Mouse (Mus musculus) embryonic facial prominence, embryonic 12.5 days (tissue): Measurements from ENCODE around the gene Ubap1. TPM values are rescaled to one million over a fixed set of nuclear protein-coding genes. Genes with fewer than 3 reads are reported as not detected.
A peak's percentile ranks its signal among the peaks of the same experiment; 100 is the strongest.

Experiments
- ATAC-seq: fragments of 200-750 bp; cut with Nextera tagmentation; 2 replicates; pipeline ENCODE4 v1.8.0; 2017; ENCODE audit not compliant: insufficient number of reproducible peaks, insufficient read depth, low FRiP score, low TSS enrichment
- H3K27ac ChIP-seq: fragments of 300-500 bp; sonication (generic); 2 replicates; pipeline ENCODE4 v1.5.1; 2016; ENCODE audit warnings: mild to moderate bottlenecking
- H3K27me3 ChIP-seq: fragments of 300-500 bp; sonication (generic); 2 replicates; pipeline ENCODE4 v1.6.1; 2016; ENCODE audit warnings: mild to moderate bottlenecking, moderate library complexity
- H3K36me3 ChIP-seq: fragments of 300-500 bp; sonication (generic); 2 replicates; pipeline ENCODE4 v1.6.1; 2016; ENCODE audit warnings: mild to moderate bottlenecking
- H3K4me1 ChIP-seq: fragments of 300-500 bp; sonication (generic); 2 replicates; pipeline ENCODE4 v1.6.1; 2016
- H3K4me2 ChIP-seq: fragments of 300-500 bp; sonication (generic); replicated peaks from 2 replicates; pipeline ENCODE4 v1.6.1; 2016; ENCODE audit warnings: mild to moderate bottlenecking, moderate library complexity
- H3K4me3 ChIP-seq: fragments of 300-500 bp; sonication (generic); 2 replicates; pipeline ENCODE4 v1.5.1; 2016; ENCODE audit warnings: mild to moderate bottlenecking
- H3K9ac ChIP-seq: fragments of 300-500 bp; sonication (generic); 2 replicates; pipeline ENCODE4 v1.6.1; 2016; ENCODE audit warnings: mild to moderate bottlenecking, moderate library complexity
- H3K9me3 ChIP-seq: fragments of 300-500 bp; sonication (generic); 2 replicates; pipeline ENCODE4 v1.6.1; 2016; ENCODE audit warnings: mild to moderate bottlenecking, moderate library complexity
- WGBS: fragments of 180-500 bp; shearing (Covaris S2); methylation state at CpG from one replicate; pipeline ENCODE4 v1.1.7; 2016; 5-methylcytosine and 5-hydroxymethylcytosine counted together
- polyA plus RNA-seq: library from polyadenylated mRNA; unstranded; fragments of >200 nt; fragmentation: Nextera tagmentation; extraction: Ambion mirVana; gene quantifications from 2 replicates; pipeline ENCODE4 v1.2.1, GENCODE M21; 2016

Ubap1 gene
- polyA plus RNA-seq, 1 experiment from 2014 or later: 74.7 TPM

GRCm38 (mm10) chr4:41329481-41329880 lies 19.3 kb upstream of the Ubap1 start:
- Histone ChIP-seq H3K27ac (no peak overlapping the region), H3K4me2 (no peak overlapping the region), H3K4me3 (no peak overlapping the region), H3K36me3 (no peaks in the 10 kb centered on the region), H3K4me1 (no peaks in the 10 kb centered on the region), H3K9me3 (no peaks in the 10 kb centered on the region), H3K9ac (no peak overlapping the region), H3K27me3 (no peaks in the 10 kb centered on the region)
- no peak for ATAC-seq
- WGBS: 38% methylated on average over 4 of the region's 4 CpGs

GRCm38 (mm10) chr4:41331085-41331484 lies 17.7 kb upstream of the Ubap1 start:
- H3K9ac ChIP-seq: no peak overlapping the region
- H3K4me3 ChIP-seq: no peak overlapping the region

GRCm38 (mm10) chr4:41331698-41332421 lies 16.9 kb upstream of the Ubap1 start:
- no peaks in the 10 kb centered on the region for H3K4me1 ChIP-seq
- no peak overlapping the region for H3K27ac ChIP-seq
- H3K36me3 ChIP-seq: no peaks in the 10 kb centered on the region
- no peak for ATAC-seq
- WGBS: 85% methylated on average over 9 of the region's 9 CpGs
- H3K9me3 ChIP-seq: no peaks in the 10 kb centered on the region
- no peak overlapping the region for H3K9ac ChIP-seq
- H3K27me3 ChIP-seq: no peaks in the 10 kb centered on the region
- H3K4me2 ChIP-seq: no peak overlapping the region
- H3K4me3 ChIP-seq: no peak overlapping the region

More at GRCm38 (mm10) chr4:41331085-41331484, 17.7 kb upstream of the Ubap1 start:
- H3K36me3 ChIP-seq: no peaks in the 10 kb centered on the region
- H3K9me3 ChIP-seq: no peaks in the 10 kb centered on the region
- H3K27me3 ChIP-seq: no peaks in the 10 kb centered on the region
- H3K4me1 ChIP-seq: no peaks in the 10 kb centered on the region
- H3K27ac ChIP-seq: no peak overlapping the region
- WGBS: 80% methylated on average over 3 of the region's 3 CpGs
- H3K4me2 ChIP-seq: no peak overlapping the region
- no peak for ATAC-seq

GRCm38 (mm10) chr4:41336546-41336945 lies 12.2 kb upstream of the Ubap1 start:
- H3K4me1 ChIP-seq: no peaks in the 10 kb centered on the region
- H3K9ac ChIP-seq: no peak overlapping the region
- no peak overlapping the region for H3K4me3 ChIP-seq
- no peak overlapping the region for H3K27ac ChIP-seq
- no peak overlapping the region for H3K4me2 ChIP-seq
- H3K9me3 ChIP-seq: no peaks in the 10 kb centered on the region
- no peaks in the 10 kb centered on the region for H3K36me3 ChIP-seq
- no peak for ATAC-seq
- H3K27me3 ChIP-seq: no peaks in the 10 kb centered on the region

- Histone ChIP-seq H3K9me3 (no peaks in the 10 kb centered on the region), H3K36me3 (no peaks in the 10 kb centered on the region), H3K27me3 (no peaks in the 10 kb centered on the region), H3K4me2 (no peak overlapping the region), H3K9ac (no peak overlapping the region), H3K4me3 (no peak overlapping the region), H3K27ac (no peak overlapping the region), H3K4me1 (no peaks in the 10 kb centered on the region)
- WGBS: 80% methylated on average over 11 of the region's 11 CpGs
- ATAC-seq: no peak
These were observed 7.8 kb upstream of the Ubap1 start for GRCm38 (mm10) chr4:41340912-41341550.

- H3K9ac ChIP-seq: no peak overlapping the region
- WGBS: 81% methylated on average over 2 of the region's 2 CpGs
- no peak overlapping the region for H3K4me3 ChIP-seq
- no peaks in the 10 kb centered on the region for H3K36me3 ChIP-seq
- H3K4me2 ChIP-seq: no peak overlapping the region
- no peak for ATAC-seq
- H3K9me3 ChIP-seq: no peaks in the 10 kb centered on the region
- H3K27ac ChIP-seq: no peak overlapping the region
- H3K27me3 ChIP-seq: no peaks in the 10 kb centered on the region
- H3K4me1 ChIP-seq: peaks cover 11% of the 10 kb centered on the region; the same call in 1 of the 2 replicates
These were observed 2.8 kb upstream of the Ubap1 start for GRCm38 (mm10) chr4:41346011-41346410.

- 0 out of 2 replicates have a peak overlapping the region, but pooled peaks have one; percentile 23 for H3K27ac ChIP-seq
- 0 out of 2 replicates have a peak overlapping the region, but pooled peaks have one; percentile 43 for H3K4me2 ChIP-seq
- no peak overlapping the region for H3K9ac ChIP-seq
- H3K4me1 ChIP-seq: peaks cover 11% of the 10 kb centered on the region; the same call in 1 of the 2 replicates
- no peaks in the 10 kb centered on the region for H3K9me3 ChIP-seq
- WGBS: 49% methylated on average over 4 of the region's 5 CpGs
- no peak for ATAC-seq
- no peak overlapping the region for H3K4me3 ChIP-seq
- H3K36me3 ChIP-seq: peaks cover 4% of the 10 kb centered on the region; the same call in 1 of the 2 replicates
- H3K27me3 ChIP-seq: no peaks in the 10 kb centered on the region
These were observed 957 bp upstream of the Ubap1 start for GRCm38 (mm10) chr4:41347839-41348238.

- WGBS: under 1% methylated on average over 28 of the region's 28 CpGs
These were observed 399 bp downstream of the Ubap1 start for GRCm38 (mm10) chr4:41349199-41349591.

GRCm38 (mm10) chr4:41352758-41353157 lies 4.0 kb downstream of the Ubap1 start:
- no peak for ATAC-seq
- Histone ChIP-seq H3K9ac (no peak overlapping the region), H3K27me3 (no peaks in the 10 kb centered on the region), H3K4me1 (peaks cover 10% of the 10 kb centered on the region; the same call in 1 of the 2 replicates), H3K27ac (no peak overlapping the region), H3K4me3 (no peak overlapping the region), H3K36me3 (peaks cover 15% of the 10 kb centered on the region), H3K9me3 (no peaks in the 10 kb centered on the region), H3K4me2 (no peak overlapping the region)
- WGBS: 92% methylated on average over 4 of the region's 4 CpGs

More at GRCm38 (mm10) chr4:41349199-41349591, 399 bp downstream of the Ubap1 start:
- H3K4me3 ChIP-seq: peak overlapping the region; percentile 65
- no peaks in the 10 kb centered on the region for H3K27me3 ChIP-seq
- H3K4me1 ChIP-seq: peaks cover 11% of the 10 kb centered on the region; the same call in 1 of the 2 replicates
- no peaks in the 10 kb centered on the region for H3K9me3 ChIP-seq
- peak overlapping the region; percentile 61 for H3K4me2 ChIP-seq
- H3K27ac ChIP-seq: peak overlapping the region; percentile 93
- peak overlapping the region; percentile 70 for H3K9ac ChIP-seq
- peak; percentile 3; the same call in 1 of the 2 replicates for ATAC-seq
- H3K36me3 ChIP-seq: peaks cover 5% of the 10 kb centered on the region; the same call in 1 of the 2 replicates

- Histone ChIP-seq H3K4me3 (no peak overlapping the region), H3K4me1 (peaks cover 5% of the 10 kb centered on the region; the same call in 1 of the 2 replicates), H3K9me3 (no peaks in the 10 kb centered on the region), H3K27ac (no peak overlapping the region), H3K27me3 (no peaks in the 10 kb centered on the region), H3K36me3 (peaks cover 18% of the 10 kb centered on the region), H3K4me2 (no peak overlapping the region), H3K9ac (no peak overlapping the region)
- WGBS: 94% methylated on average over 1 of the region's 1 CpGs
- no peak for ATAC-seq
These were observed 4.5 kb downstream of the Ubap1 start for GRCm38 (mm10) chr4:41353265-41353664.

GRCm38 (mm10) chr4:41357154-41357553 lies 8.4 kb downstream of the Ubap1 start:
- Histone ChIP-seq H3K4me3 (no peak overlapping the region), H3K27ac (no peak overlapping the region), H3K9me3 (no peaks in the 10 kb centered on the region), H3K4me1 (no peaks in the 10 kb centered on the region), H3K36me3 (peaks cover 25% of the 10 kb centered on the region), H3K27me3 (no peaks in the 10 kb centered on the region), H3K9ac (no peak overlapping the region), H3K4me2 (no peak overlapping the region)
- 47% methylated on average over 2 of the region's 2 CpGs for WGBS
- no peak for ATAC-seq

- Histone ChIP-seq H3K4me2 (no peak overlapping the region), H3K4me1 (no peaks in the 10 kb centered on the region), H3K9me3 (no peaks in the 10 kb centered on the region), H3K27ac (no peak overlapping the region), H3K4me3 (no peak overlapping the region), H3K36me3 (peaks cover 20% of the 10 kb centered on the region), H3K9ac (no peak overlapping the region), H3K27me3 (no peaks in the 10 kb centered on the region)
- 94% methylated on average over 2 of the region's 2 CpGs for WGBS
- ATAC-seq: no peak
These were observed 9.9 kb downstream of the Ubap1 start for GRCm38 (mm10) chr4:41358669-41359068.
